Mouse (Mus musculus) limb, embryonic 15.5 days (tissue): ENCODE results near the gene Gm48552. TPM values are rescaled to one million over a fixed set of nuclear protein-coding genes. Genes with fewer than 3 reads are reported as not detected.

Experiments used
- ATAC-seq: fragments of 200-750 bp; cut with Nextera tagmentation; 2 replicates; pipeline ENCODE4 v1.8.0; 2017; ENCODE audit warnings: low read depth, moderate TSS enrichment; ENCODE audit not compliant: insufficient number of reproducible peaks, low FRiP score, low TSS enrichment
- H3K27ac ChIP-seq: fragments of 300-500 bp; sonication (generic); 2 replicates; pipeline ENCODE4 v1.5.1; 2015; ENCODE audit warnings: moderate library complexity, mild to moderate bottlenecking, inconsistent platforms
- H3K27me3 ChIP-seq: fragments of 300-500 bp; sonication (generic); 2 replicates; pipeline ENCODE4 v1.6.1; 2015; ENCODE audit warnings: inconsistent platforms
- H3K36me3 ChIP-seq: fragments of 300-500 bp; sonication (generic); 2 replicates; pipeline ENCODE4 v1.6.1; 2015; ENCODE audit warnings: inconsistent platforms
- H3K4me1 ChIP-seq: fragments of 300-500 bp; sonication (generic); 2 replicates; pipeline ENCODE4 v1.6.1; 2015; ENCODE audit warnings: inconsistent platforms
- H3K4me2 ChIP-seq: fragments of 300-500 bp; sonication (generic); 2 replicates; pipeline ENCODE4 v1.6.1; 2015; ENCODE audit warnings: mild to moderate bottlenecking, inconsistent platforms
- H3K4me3 ChIP-seq: fragments of 300-500 bp; sonication (generic); 2 replicates; pipeline ENCODE4 v1.5.1; 2015; ENCODE audit warnings: mild to moderate bottlenecking, inconsistent platforms
- H3K9ac ChIP-seq: fragments of 300-500 bp; sonication (generic); 2 replicates; pipeline ENCODE4 v1.6.1; 2015; ENCODE audit warnings: inconsistent platforms
- H3K9me3 ChIP-seq: fragments of 300-500 bp; sonication (generic); 2 replicates; pipeline ENCODE4 v1.6.1; 2016; ENCODE audit warnings: inconsistent platforms
- WGBS: fragments of 180-500 bp; shearing (Covaris S2); methylation state at CpG from one replicate; pipeline ENCODE4 v1.1.7; 2015; 5-methylcytosine and 5-hydroxymethylcytosine counted together
- polyA plus RNA-seq: library from polyadenylated mRNA; unstranded; fragments of >200 nt; fragmentation: Nextera tagmentation; extraction: Ambion mirVana; gene quantifications from 2 replicates; pipeline ENCODE4 v1.2.1, GENCODE M21; 2015

The Gm48552 gene
- polyA plus RNA-seq, 1 experiment from 2014 or later: 0.51 TPM

- H3K9ac ChIP-seq: no peak overlapping the region
- ATAC-seq: no peak
- no peaks in the 10 kb centered on the region for H3K9me3 ChIP-seq
- H3K4me3 ChIP-seq: no peak overlapping the region
- peaks cover 33% of the 10 kb centered on the region for H3K36me3 ChIP-seq
- peaks cover 94% of the 10 kb centered on the region for H3K4me1 ChIP-seq
- H3K27me3 ChIP-seq: no peaks in the 10 kb centered on the region
- WGBS: 91% methylated on average over 10 of the region's 10 CpGs
- peak overlapping the region; percentile 43; the same call in 1 of the 2 replicates for H3K27ac ChIP-seq
- no peak overlapping the region for H3K4me2 ChIP-seq
These were observed 30.5 kb downstream of the Gm48552 start for GRCm38 (mm10) chr10:81419111-81419928.

GRCm38 (mm10) chr10:81420191-81420767 is 31.5 kb downstream of the Gm48552 start:
- ATAC-seq: no peak
- Histone ChIP-seq H3K4me2 (no peak overlapping the region), H3K36me3 (peaks cover 29% of the 10 kb centered on the region), H3K4me3 (no peak overlapping the region), H3K27ac (no peak overlapping the region), H3K9ac (no peak overlapping the region), H3K4me1 (peaks cover 94% of the 10 kb centered on the region), H3K9me3 (no peaks in the 10 kb centered on the region), H3K27me3 (no peaks in the 10 kb centered on the region)
- WGBS: 85% methylated on average over 40 of the region's 40 CpGs

DNA sequence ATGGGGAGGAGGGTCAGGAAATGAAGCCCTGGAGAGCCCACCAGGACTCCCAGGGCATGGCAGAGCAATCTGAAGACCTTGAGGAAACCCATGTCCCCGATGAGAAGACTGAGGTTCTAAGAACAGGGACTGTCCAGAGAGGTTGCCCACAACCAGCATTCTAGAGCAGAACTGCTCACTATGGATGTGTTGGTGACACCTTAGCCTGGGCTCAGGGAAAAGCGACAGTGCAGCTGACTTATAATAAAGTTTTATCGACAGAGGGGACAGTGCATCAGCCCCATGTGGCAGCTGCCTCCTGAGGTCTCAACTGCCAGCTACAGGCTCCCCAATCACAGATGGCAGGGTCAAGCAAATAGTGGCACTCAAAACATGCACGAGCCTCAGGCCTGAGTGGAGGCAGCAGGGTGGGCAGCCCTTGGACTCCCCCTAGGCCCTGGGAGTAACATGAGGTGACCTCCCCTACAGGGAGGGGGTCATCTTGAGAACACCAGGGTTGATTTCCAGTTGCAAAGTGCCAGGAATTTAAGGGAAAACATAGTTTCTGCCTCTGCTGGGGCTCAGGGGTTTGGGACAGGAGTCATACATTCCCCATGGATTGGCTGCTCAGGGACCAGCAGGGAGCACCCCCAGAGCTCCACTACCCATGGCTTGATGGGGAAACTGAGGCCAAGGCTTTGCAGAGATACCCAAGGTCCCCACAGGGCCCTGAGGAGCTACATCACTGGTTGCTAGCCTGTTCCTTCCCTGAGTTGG is 32.4 kb downstream of the Gm48552 start:
- H3K9me3 ChIP-seq: no peaks in the 10 kb centered on the region
- no peak overlapping the region; the same call in 1 of the 2 replicates for H3K9ac ChIP-seq
- H3K27ac ChIP-seq: no peak overlapping the region
- peaks cover 92% of the 10 kb centered on the region for H3K4me1 ChIP-seq
- no peak overlapping the region for H3K4me3 ChIP-seq
- no peak overlapping the region for H3K4me2 ChIP-seq
- H3K36me3 ChIP-seq: peaks cover 27% of the 10 kb centered on the region
- H3K27me3 ChIP-seq: no peaks in the 10 kb centered on the region
- ATAC-seq: no peak
- WGBS: 75% methylated on average over 4 of the region's 4 CpGs

DNA sequence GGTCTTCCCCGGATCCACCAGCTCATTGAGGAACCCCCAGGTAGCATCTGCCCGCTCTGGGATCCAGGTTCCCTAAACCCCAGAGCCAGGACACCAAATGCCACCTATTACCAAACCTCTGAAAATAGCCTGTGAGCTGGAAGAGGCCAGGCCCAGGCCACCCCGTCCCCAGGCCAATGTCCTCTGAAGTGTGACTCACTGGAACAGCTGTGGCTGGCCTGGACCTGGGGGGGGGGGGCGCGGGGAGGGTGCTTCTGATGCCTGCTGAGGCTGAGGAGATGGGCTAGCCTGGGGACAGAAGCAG is 32.9 kb downstream of the Gm48552 start:
- Histone ChIP-seq H3K4me2 (no peak overlapping the region), H3K9ac (no peak overlapping the region; the same call in 1 of the 2 replicates), H3K4me1 (peaks cover 87% of the 10 kb centered on the region), H3K27me3 (no peaks in the 10 kb centered on the region), H3K36me3 (peaks cover 27% of the 10 kb centered on the region), H3K27ac (no peak overlapping the region), H3K9me3 (no peaks in the 10 kb centered on the region), H3K4me3 (no peak overlapping the region)
- ATAC-seq: no peak
- WGBS: 78% methylated on average over 5 of the region's 5 CpGs

- Histone ChIP-seq H3K4me3 (no peak overlapping the region), H3K9me3 (no peaks in the 10 kb centered on the region), H3K36me3 (peaks cover 27% of the 10 kb centered on the region), H3K4me1 (peaks cover 84% of the 10 kb centered on the region), H3K27me3 (no peaks in the 10 kb centered on the region), H3K9ac (no peak overlapping the region), H3K27ac (no peak overlapping the region), H3K4me2 (no peak overlapping the region)
- no peak for ATAC-seq
- WGBS: 77% methylated on average over 6 of the region's 6 CpGs
These were observed 33.4 kb downstream of the Gm48552 start for GRCm38 (mm10) chr10:81422191-81422590.

DNA sequence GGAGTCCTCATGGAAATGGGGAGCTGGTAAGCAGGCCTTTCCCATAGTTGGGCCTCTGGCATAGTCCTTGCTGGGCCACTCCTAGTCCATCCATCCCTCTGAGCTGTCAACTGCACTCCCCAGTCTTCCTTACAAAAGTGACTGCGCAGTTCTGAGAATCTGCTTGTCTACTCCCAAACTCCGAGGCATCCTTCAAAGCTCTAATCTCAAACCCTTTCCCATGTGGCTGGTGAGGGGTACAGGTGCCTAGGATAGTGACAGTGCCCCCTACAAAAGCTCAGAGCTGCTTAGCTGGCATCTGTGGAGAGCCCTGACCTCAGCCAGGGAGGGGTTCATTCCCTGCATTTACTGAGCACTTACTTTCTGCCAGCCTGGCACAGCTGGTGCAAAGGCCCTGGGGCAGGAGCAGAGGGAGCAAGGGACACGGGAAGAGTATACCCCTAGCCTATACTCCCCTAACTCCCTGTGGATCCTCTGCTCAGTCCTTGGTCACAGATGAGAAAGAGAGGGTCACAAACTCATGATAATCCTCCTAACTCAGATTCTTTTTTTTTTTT is 33.9 kb downstream of the Gm48552 start:
- no peak overlapping the region for H3K4me3 ChIP-seq
- no peaks in the 10 kb centered on the region for H3K27me3 ChIP-seq
- H3K9me3 ChIP-seq: no peaks in the 10 kb centered on the region
- no peak overlapping the region for H3K9ac ChIP-seq
- 83% methylated on average over 3 of the region's 3 CpGs for WGBS
- no peak overlapping the region for H3K4me2 ChIP-seq
- H3K4me1 ChIP-seq: peaks cover 82% of the 10 kb centered on the region
- no peak overlapping the region for H3K27ac ChIP-seq
- H3K36me3 ChIP-seq: peaks cover 27% of the 10 kb centered on the region
- ATAC-seq: no peak

DNA sequence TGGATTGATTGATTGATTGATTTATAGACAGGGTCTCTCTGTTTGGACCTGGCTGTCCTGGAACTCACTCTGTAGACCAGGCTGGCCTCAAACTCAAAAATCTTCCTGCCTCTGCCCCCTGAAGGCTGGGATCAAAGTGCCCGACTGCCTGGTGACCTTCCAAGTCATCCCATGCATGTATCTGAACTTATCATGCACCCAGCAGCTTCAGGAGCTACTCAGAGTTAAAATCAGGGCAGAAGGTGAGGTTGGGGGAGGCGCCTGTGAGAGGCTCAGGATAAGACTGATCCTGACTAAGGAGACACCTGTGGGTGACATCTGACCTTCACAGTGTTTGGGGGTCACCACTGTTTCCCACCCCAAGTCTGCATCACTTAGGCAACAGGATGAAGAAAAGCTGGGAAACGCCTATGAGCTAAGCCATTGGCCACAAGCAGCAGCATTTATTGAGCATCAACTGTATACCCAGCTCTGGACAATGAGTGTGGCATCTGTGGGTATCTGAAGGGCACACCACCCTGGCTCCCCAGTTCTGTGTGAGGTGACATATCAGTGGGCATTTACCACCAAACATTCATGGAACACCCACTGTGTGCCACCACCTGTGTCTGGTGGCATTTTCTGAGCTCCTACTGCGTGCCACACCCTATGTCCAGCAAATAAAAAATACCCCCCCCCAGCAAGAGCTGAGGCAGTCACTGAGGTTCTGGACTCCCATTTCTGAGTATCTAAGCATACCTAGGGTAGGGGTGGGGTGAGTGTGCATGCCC is 34.9 kb downstream of the Gm48552 start:
- WGBS: 62% methylated on average over 4 of the region's 4 CpGs
- Histone ChIP-seq H3K9ac (no peak overlapping the region), H3K27ac (peak overlapping the region; percentile 84), H3K36me3 (peaks cover 27% of the 10 kb centered on the region), H3K4me3 (peak overlapping the region; percentile 74), H3K9me3 (no peaks in the 10 kb centered on the region), H3K4me1 (peaks cover 73% of the 10 kb centered on the region), H3K4me2 (peak overlapping the region; percentile 75), H3K27me3 (no peaks in the 10 kb centered on the region)
- no peak for ATAC-seq

DNA sequence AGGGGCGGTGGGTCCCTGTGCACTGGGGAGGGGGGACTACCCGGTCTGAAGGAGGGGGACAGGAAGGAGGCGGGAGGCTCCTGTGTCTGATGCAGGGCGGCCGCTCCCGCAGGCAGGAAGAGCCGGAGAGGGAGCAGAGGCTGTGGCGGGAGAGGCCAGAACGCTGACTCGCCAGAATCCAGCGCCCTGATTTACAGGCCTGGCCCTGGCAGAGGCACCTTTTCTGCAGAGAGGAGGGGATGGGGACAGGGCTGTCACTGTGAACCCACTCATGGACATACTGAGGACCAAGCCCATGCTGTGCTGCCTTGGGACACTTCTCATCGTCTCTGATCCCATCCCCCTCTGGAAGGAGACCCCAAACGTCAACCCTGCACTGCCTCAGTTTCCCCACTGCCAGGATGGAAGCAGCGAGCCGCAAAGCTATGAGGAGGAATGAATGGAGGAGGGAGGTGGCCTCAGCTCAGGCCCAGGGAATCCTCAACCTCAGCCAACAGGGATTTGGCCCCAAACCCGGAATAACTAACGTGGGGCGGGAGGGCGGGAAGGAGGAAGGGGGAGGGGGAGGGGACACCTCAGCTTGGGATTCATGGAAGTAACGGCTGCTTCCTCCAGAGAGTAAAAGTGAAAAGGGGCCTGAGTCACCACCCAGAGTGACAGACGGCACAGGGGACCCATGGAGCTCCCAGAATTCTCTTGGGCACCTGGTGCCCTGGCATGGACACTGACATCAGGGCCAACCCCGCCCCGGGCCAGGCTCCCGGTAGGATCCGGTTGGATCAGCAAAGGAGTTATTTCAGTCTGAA is 35.6 kb downstream of the Gm48552 start:
- H3K27ac ChIP-seq: peak overlapping the region; percentile 84
- H3K9ac ChIP-seq: 0 out of 2 replicates have a peak overlapping the region, but pooled peaks have one; percentile 14
- H3K9me3 ChIP-seq: no peaks in the 10 kb centered on the region
- H3K36me3 ChIP-seq: peaks cover 20% of the 10 kb centered on the region
- peak overlapping the region; percentile 74 for H3K4me3 ChIP-seq
- WGBS: 6% methylated on average over 24 of the region's 25 CpGs
- peak overlapping the region; percentile 75 for H3K4me2 ChIP-seq
- peaks cover 72% of the 10 kb centered on the region for H3K4me1 ChIP-seq
- H3K27me3 ChIP-seq: no peaks in the 10 kb centered on the region
- no peak for ATAC-seq

GRCm38 (mm10) chr10:81425236-81425850 is 36.5 kb downstream of the Gm48552 start:
- Histone ChIP-seq H3K4me1 (peaks cover 68% of the 10 kb centered on the region), H3K4me2 (peak overlapping the region; percentile 75), H3K27ac (peak overlapping the region; percentile 84), H3K36me3 (peaks cover 11% of the 10 kb centered on the region), H3K27me3 (no peaks in the 10 kb centered on the region), H3K4me3 (peak overlapping the region; percentile 74), H3K9me3 (no peaks in the 10 kb centered on the region), H3K9ac (peak overlapping the region; percentile 39)
- no peak for ATAC-seq
- WGBS: 33% methylated on average over 10 of the region's 10 CpGs

DNA sequence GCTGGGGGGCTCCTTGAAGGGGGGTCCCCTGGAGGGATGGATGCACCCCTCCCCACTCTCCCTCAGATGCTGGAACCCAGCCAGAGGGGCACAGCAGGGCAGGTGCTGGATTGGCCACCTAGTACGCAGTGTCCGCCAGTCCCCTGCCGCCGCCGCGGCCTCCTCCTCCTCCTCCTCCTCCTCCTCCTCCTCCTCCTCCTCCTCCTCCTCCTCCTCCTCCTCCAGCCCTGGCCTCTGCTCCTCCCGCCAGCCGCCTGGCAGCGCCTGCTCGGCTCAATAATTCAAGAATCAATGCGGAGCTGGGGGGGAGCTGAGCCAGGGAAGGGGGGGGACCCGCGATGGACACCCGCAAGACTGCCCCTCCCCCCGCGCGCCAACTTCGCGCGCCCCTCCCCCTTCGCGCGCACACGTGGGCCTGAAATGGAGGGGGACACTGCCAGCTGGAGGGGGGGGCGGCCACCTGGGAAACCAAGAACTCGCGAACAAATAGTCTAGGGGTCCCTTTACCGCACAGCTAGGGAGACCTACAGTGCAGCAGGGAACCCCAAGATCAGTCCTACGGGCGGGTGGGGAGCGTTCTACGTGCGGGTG is 37.4 kb downstream of the Gm48552 start:
- Histone ChIP-seq H3K9me3 (no peaks in the 10 kb centered on the region), H3K4me3 (peak overlapping the region; percentile 74), H3K4me2 (peak overlapping the region; percentile 75), H3K27me3 (no peaks in the 10 kb centered on the region), H3K36me3 (peaks cover 7% of the 10 kb centered on the region; the same call in 1 of the 2 replicates), H3K9ac (peak overlapping the region; percentile 69), H3K4me1 (peaks cover 64% of the 10 kb centered on the region), H3K27ac (peak overlapping the region; percentile 86)
- no peak for ATAC-seq
- 2% methylated on average over 18 of the region's 33 CpGs for WGBS
